Mouse (Mus musculus) thymus, adult 2 months (tissue): ENCODE measurements around the gene Olfr13. TPM values are rescaled to one million over a fixed set of nuclear protein-coding genes. Genes with fewer than 3 reads are reported as not detected.
"Not testable (repeated sequence)": the region's sequence is repeated elsewhere in the genome, so short reads cannot be mapped to it uniquely, and the experiment has no call there.

ENCODE experiments used
- DNase-seq: peaks from one replicate; pipeline ENCODE4 v3.0.0; 2021
- H3K27ac ChIP-seq: fragments of 200-500 bp; 2 replicates; pipeline ENCODE4 v1.5.1; 2012; ENCODE audit warnings: low read length, control low read depth; ENCODE audit not compliant: control insufficient read depth, insufficient read depth
- H3K27me3 ChIP-seq: fragments of 200-500 bp; 2 replicates; pipeline ENCODE4 v1.6.1; 2012; ENCODE audit warnings: mild to moderate bottlenecking, low read length, moderate library complexity, mixed read lengths; ENCODE audit not compliant: control insufficient read depth, insufficient read depth
- H3K36me3 ChIP-seq: fragments of 200-500 bp; 2 replicates; pipeline ENCODE4 v1.6.1; 2012; ENCODE audit warnings: mild to moderate bottlenecking, low read length, moderate library complexity; ENCODE audit not compliant: control insufficient read depth, insufficient read depth
- H3K4me1 ChIP-seq: fragments of 200-500 bp; replicated peaks from 2 replicates; pipeline ENCODE4 v1.6.1; 2012; ENCODE audit warnings: low read length; ENCODE audit not compliant: control insufficient read depth, insufficient read depth
- H3K4me3 ChIP-seq: fragments of 200-500 bp; 2 replicates; pipeline ENCODE4 v1.5.1; 2012; ENCODE audit warnings: mild to moderate bottlenecking, low read length, control low read depth, moderate library complexity; ENCODE audit not compliant: control insufficient read depth, insufficient read depth
- CTCF ChIP-seq: fragments of 200-500 bp; IDR thresholded peaks from 2 replicates; pipeline ENCODE4 v1.5.1; 2012; ENCODE audit warnings: mild to moderate bottlenecking, control low read depth, low read length, moderate library complexity, borderline replicate concordance; ENCODE audit not compliant: control insufficient read depth, poor library complexity, insufficient read depth; ENCODE audit errors: extremely low read depth
- POLR2A ChIP-seq: fragments of 200-500 bp; IDR thresholded peaks from 2 replicates; pipeline ENCODE4 v1.6.1; 2012; ENCODE audit warnings: mild to moderate bottlenecking, low read length, control low read depth, moderate library complexity; ENCODE audit not compliant: control insufficient read depth, poor library complexity, insufficient read depth; ENCODE audit errors: extremely low read depth
- WGBS: fragments of 180-500 bp; shearing (Covaris S2); methylation state at CpG from one replicate; pipeline ENCODE4 v1.1.7; 2018; 5-methylcytosine and 5-hydroxymethylcytosine counted together
- polyA plus RNA-seq: library from polyadenylated mRNA; depleted of rRNA; stranded (reverse); fragments of >200 nt; gene quantifications from 2 replicates; pipeline ENCODE4 v1.2.3, GENCODE M21; 2012; rRNA removed

The Olfr13 gene
- polyA plus RNA-seq, 1 experiment = 0.09 TPM

DNA sequence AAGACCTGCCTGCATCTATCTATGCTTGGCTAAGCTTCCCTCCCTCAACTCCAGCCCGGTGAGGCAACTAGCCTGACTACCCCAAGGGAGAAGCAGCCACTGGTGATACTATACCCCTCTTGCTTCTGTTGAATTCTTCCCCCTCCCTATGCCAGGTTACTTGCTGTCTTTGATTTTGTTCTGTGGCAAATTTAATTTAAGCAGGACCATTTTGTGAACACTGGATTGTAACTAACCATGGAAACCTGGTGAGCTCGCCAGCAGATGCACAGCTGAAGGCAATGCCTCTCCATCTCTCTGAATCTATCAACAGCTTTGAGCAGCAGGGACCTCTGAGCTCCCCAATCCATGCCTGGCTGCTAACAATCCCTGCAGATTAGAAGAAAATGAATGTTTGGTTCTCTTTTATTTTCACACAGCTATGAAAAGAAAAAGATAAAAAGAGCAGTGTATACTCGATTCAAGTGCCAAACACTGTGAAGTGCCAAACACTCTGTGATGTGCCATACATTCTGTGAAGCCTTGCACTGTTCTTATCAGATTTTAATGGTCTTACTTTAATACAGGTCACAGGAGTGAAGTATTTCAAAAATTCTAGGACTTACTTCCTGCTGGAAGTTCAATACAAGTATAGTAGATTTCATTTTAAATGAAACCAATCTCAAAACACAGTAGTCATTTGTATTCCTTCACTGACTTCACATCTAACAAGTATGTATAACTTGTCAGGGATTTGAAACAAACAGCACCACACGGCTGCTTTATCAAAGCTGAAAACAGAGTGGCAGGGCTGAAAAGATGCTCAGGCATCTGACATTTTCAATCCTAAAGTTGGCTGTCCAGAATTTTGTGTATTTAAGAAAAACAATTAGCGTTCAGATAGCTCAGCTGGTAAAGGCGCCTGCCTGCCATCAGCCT is 6.9 kb downstream of the Olfr13 start:
- no peak overlapping the region for H3K4me3 ChIP-seq
- DNase-seq = no peak
- H3K4me1 ChIP-seq = no peaks in the 10 kb centered on the region
- WGBS = 82% methylated on average over 6 of the region's 6 CpGs
- no peak overlapping the region for H3K27ac ChIP-seq
- TF ChIP-seq POLR2A (no peak), CTCF (no peak)
- no peaks in the 10 kb centered on the region for H3K27me3 ChIP-seq
- H3K36me3 ChIP-seq = no peaks in the 10 kb centered on the region

DNA sequence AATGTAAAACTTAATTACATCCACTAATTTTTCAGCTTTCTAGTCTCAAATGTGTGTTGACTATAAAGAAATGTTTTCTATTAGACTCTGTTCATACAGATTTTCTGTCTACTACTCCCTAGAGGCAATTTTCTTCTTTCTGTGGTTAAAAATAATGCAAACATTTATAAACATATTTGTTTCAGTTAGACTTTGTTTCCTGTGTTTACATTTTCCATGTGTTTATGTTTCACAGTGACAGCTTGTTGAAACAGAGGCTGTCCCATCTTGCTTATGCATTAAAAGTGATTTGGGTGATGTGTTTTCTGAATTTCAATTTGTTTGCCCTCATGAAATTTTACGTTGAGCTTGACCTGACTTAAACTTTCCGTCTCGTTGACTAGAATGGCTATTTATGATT is 19.0 kb downstream of the Olfr13 start:
- Histone ChIP-seq H3K27ac (no peak overlapping the region), H3K36me3 (no peaks in the 10 kb centered on the region), H3K4me1 (no peaks in the 10 kb centered on the region), H3K4me3 (no peak overlapping the region), H3K27me3 (no peaks in the 10 kb centered on the region)
- no peak for DNase-seq
- WGBS = 94% methylated on average over 3 of the region's 3 CpGs
- TF ChIP-seq POLR2A = no peak
- TF ChIP-seq CTCF = no peak

DNA sequence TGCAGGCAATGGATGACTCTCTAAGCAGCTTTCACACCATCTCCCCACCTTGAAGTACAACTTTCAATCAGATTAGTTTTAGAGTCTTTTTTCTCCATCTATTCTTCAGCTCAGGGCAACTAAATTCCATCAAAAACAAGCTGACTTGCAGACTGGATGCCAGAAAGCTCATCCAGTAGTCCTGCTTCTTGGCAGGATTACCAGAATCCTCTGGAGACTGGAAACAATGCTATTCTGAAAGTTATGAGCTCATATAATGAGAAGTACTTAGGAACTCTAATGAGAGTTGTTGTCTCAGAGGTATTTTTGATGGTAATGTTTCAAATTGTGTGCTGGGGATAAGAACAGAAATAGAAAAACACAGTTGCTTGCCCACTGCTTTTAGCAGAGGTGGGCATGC is 24.8 kb downstream of the Olfr13 start, which contains the start of gene Olfr435:
Olfr435 (plus strand) TSS at position 366 of the 400 bp plus-strand sequence.
- DNase-seq = no peak
- no peak within 1 kb of the TSS for H3K27ac ChIP-seq
- no peaks in the 10 kb centered on the region for H3K27me3 ChIP-seq
- H3K36me3 ChIP-seq = no peaks in the 10 kb centered on the region
- TF ChIP-seq CTCF = no peak
- TF ChIP-seq POLR2A = no peak
- H3K4me3 ChIP-seq = no peak within 1 kb of the TSS
- no peaks in the 10 kb centered on the region for H3K4me1 ChIP-seq

DNA sequence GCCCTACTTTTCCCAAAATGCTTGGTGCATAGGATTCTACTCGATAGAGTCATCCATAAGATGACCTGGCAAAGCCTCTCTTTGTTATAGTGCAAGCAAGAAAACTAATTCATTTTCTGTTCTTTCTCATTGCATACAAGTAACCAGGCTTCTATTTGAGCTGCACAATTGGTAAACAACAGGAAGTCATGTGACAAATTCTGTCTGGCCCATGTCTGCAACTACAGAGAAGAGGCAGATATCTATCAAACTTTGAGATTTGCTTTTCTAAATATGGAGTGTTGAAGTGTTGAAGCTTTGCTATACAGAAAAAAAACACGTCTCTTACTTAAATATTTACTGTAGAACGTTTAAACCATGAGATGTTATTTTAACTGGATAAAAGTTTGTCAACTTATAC is 26.2 kb downstream of the Olfr13 start:
- Histone ChIP-seq H3K36me3 (no peaks in the 10 kb centered on the region), H3K27ac (no peak overlapping the region), H3K27me3 (no peaks in the 10 kb centered on the region), H3K4me3 (no peak overlapping the region), H3K4me1 (no peaks in the 10 kb centered on the region)
- TF ChIP-seq CTCF = no peak
- no peak for TF ChIP-seq POLR2A
- 77% methylated on average over 3 of the region's 3 CpGs for WGBS
- no peak for DNase-seq

DNA sequence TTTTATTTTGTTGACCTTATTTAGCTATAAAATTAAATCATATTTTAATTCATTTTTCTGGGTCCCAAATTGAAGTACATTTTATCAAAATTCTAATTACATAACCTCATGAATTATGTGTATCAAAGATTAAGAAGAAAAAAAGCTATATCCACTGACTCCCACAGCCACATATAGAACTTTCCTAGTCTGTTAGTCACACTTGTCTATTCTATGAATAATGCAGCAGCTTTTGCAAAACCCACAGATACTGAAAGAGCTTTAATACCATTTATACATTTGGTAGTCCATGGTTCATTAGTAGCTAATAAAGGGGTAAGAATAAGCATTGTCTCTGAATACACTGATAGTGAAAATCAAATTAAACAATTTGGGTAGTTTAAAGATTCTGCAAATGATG is 30.8 kb downstream of the Olfr13 start:
- no peak for TF ChIP-seq CTCF
- H3K36me3 ChIP-seq = no peaks in the 10 kb centered on the region
- DNase-seq = no peak

DNA sequence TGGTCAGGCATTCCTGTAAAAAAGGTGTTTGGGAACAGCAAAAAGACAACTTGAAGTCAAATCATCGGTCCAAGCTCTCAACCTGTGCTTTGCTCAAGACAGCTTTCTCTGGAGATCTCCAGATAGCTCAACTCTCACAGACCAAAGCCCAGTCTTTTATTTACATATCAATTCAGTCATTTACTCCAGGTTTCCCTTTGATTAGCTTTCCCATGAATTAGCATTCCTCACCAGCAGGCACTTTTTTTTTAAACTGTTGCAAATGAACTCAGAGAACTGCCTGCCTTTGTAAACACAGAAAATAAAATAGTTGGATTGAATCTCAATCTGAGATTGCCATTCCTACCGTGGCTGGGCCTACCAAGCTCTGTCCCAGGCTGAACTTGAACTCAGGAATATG is 33.4 kb downstream of the Olfr13 start:
- no peaks in the 10 kb centered on the region for H3K4me1 ChIP-seq
- H3K4me3 ChIP-seq = no peak overlapping the region
- H3K27ac ChIP-seq = no peak overlapping the region
- no peak for DNase-seq
- 52% methylated on average over 2 of the region's 2 CpGs for WGBS
- no peaks in the 10 kb centered on the region for H3K27me3 ChIP-seq
- no peaks in the 10 kb centered on the region for H3K36me3 ChIP-seq
- TF ChIP-seq POLR2A = no peak
- TF ChIP-seq CTCF = no peak

More for the DNA sequence above, 30.8 kb downstream of the Olfr13 start:
- no peaks in the 10 kb centered on the region for H3K4me1 ChIP-seq
- no peak overlapping the region for H3K27ac ChIP-seq
- no peaks in the 10 kb centered on the region for H3K27me3 ChIP-seq
- no peak overlapping the region for H3K4me3 ChIP-seq

DNA sequence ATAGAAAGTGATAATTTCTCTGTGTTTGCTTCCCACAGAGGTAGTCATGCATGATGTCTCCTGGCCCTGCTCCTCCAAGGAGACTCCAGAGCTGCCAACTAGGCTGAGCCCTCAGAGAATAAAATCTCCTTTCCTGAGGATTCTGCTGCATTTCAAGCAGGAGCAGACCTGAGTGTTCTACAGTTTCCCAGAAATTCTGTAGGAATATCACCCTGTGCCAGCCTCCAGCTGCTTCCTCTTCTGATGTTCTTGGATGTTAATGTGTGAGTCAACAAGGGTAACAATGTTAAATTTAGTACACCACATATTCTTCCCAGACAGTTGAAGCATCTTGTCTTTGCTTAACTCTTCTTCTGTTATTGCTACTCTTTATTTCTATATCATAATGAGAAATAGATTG is 40.9 kb downstream of the Olfr13 start, which contains the start of gene Olfr434:
Olfr434 (plus strand) TSS at position 149 of the 400 bp plus-strand sequence.
- H3K27ac ChIP-seq, DNase-seq, H3K36me3 ChIP-seq, H3K4me3 ChIP-seq, H3K27me3 ChIP-seq, H3K4me1 ChIP-seq: not testable (repeated sequence)

Other genes with a start within 250 kb of the Olfr13 start
- gene Olfr444, start 223.1 kb upstream of the Olfr13 start, polyA plus RNA-seq = not detected in 2 replicates
- not detected in 2 replicates for gene Olfr441, start 65.8 kb upstream of the Olfr13 start, polyA plus RNA-seq
- gene Olfr237-ps1, start 25.6 kb upstream of the Olfr13 start, polyA plus RNA-seq = not detected in 2 replicates
- not detected in 2 replicates for gene Olfr437, start 8.9 kb upstream of the Olfr13 start, polyA plus RNA-seq
- gene Olfr435, start 25.0 kb downstream of the Olfr13 start, polyA plus RNA-seq = not detected in 2 replicates
- not detected in 2 replicates for gene Olfr434, start 40.9 kb downstream of the Olfr13 start, polyA plus RNA-seq
- gene Olfr47, start 59.4 kb downstream of the Olfr13 start, polyA plus RNA-seq = not detected in 2 replicates
- 6.8 and 8.0 TPM in 2 replicates for gene Arhgef5, start 93.4 kb downstream of the Olfr13 start, polyA plus RNA-seq
- gene Nobox, start 137.4 kb downstream of the Olfr13 start, polyA plus RNA-seq = 0.09 and 0.14 TPM in 2 replicates